Mouse (Mus musculus) v-Abl transformed pro-B cells (cell line): ENCODE measurements around the gene Lrp11.
"Not testable (repeated sequence)": the region's sequence is repeated elsewhere in the genome, so short reads cannot be mapped to it uniquely, and the experiment has no call there.

ENCODE experiments used
- in situ Hi-C, 2 experiments: fragments of 400-800 bp; cut with MboI; formaldehyde crosslinking; loops; one replicate each; pipeline ENCODE4 v1.15.1; 2025; ENCODE audit not compliant: unreplicated experiment in 2 of 2

Gene Lrp11

GRCm38 (mm10) chr10:7589592-7590233 is at the start of gene Lrp11:
Gene Lrp11, plus strand, starts transcription at chr10:7589800.
- in situ Hi-C loops, result no loop called here

- in situ Hi-C loops, result no loop called here
Observed at GRCm38 (mm10) chr10:7578002-7578401, 11.6 kb upstream of the Lrp11 start.

- in situ Hi-C loops, result no loop called here
Observed at GRCm38 (mm10) chr10:7581401-7581800, 8.2 kb upstream of the Lrp11 start.

DNA sequence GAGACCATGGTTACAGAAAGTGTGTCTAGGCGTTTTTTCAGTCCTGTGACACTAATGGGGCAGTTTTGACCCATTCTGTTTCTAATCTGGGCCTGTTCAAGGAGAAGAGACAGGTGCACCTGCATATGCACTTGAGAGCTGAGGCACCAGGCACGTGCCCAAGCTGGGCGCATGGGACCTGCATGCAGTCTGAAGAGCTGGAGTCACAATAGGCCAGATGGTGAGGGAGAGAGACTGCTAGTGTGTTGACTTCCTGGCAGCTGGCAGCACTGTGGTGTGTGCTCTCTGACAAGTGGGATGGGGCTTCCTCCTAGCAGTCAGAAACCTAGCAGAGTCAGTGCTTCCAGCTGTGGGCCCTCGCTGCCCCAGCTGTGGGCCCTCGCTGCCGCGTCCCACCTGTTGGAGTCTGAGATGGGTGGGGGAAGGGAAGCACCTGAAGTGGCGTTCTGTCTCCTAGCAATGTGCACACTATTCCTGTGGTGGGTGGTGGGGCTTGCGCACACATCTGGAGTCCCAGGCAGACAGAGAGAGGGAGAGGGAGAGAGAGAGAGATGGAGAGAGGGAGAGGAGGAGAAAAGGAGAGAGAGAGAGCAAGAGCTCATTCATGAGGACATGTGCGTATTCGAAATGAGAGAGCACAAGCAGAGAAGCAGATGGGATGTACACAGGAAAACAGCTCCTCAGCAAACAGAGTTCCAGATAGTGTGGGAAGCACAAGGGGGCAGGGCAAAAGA is 7.3 kb upstream of the Lrp11 start:
- in situ Hi-C loops, result no loop called here

- in situ Hi-C loops, result no loop called here
Observed at GRCm38 (mm10) chr10:7582891-7583557, 6.6 kb upstream of the Lrp11 start.

DNA sequence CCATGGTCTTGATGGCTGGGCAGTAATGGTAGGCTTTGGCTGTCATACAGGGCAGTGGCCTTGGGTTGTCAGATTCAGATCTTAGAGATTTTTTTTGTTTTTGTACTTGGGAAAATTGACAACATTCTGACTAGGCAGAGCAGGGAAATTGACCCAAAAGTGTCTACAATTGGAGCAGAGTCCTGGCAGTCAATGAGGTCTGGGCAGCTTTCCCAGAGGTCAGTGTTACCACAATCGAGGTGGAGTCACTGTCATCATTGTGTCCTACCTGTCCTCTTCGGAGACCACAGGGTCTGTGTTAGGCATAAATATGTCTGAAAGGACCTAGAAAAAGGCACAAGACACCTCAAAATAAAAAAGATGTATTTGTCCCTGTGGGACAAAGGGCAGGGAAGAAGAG is 2.8 kb upstream of the Lrp11 start:
- in situ Hi-C loops, result no loop called here

DNA sequence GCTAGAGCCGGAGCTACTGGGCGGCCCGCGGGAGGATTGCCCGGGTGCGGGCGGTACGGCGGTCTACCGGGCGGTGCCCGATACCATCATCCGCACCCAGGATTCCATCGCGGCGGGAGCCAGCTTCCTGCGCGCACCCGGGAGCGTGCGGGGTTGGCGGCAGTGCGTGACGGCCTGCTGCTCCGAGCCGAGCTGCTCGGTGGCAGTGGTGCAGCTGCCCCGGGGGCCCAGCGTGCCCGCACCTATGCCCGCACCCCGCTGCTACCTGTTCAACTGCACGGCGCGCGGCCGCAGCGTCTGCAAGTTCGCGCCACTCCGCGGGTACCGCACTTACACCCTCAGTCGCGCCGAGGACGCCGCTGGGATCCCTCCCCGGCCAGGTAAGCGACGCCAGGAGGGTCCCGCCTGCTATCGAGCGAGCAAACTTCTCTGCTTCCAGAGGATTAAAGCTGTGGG is 662 bp downstream of the Lrp11 start:
- in situ Hi-C loops, result no loop called here

DNA sequence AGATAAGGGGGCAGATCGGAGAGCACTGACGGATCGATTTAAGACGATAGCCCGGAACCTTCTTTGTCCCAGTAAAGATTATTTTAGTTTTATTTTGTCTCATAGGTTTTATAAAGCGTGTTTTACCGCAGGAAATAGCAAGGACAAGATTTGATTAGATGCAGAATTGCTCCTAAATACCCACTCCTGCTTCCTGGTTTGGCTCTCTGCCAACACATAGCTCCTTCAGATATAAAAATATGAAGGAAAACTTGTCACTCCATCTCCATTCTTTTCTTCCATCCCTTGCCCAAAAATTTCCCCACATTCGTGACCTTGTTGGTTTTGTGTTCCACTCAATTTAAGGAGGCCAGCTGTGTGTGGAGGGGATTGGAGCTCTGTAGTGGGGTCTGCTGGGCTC is 1.2 kb downstream of the Lrp11 start:
- in situ Hi-C loops, result no loop called here

DNA sequence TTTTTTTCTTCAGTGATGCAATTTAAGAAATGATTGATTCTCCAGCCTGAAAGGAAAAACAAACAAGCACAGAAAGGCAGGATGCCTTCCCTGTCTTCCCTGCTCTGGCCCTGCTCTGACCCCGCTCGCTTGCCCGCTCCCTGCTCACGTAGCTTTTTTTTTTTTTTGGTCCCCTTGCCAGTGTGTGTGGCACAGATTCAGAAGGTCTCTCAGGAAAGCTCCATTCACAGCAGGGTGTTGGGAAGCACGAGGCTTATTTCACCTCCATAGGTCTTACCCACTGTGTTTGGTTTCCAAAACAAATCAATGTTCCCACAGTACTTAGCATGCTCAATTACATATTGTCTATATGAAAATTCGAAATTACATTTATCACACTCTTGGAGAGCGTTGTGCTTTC is 5.2 kb downstream of the Lrp11 start:
- in situ Hi-C loops, result no loop called here

GRCm38 (mm10) chr10:7596251-7596650 is 6.7 kb downstream of the Lrp11 start:
- in situ Hi-C loops, result no loop called here

GRCm38 (mm10) chr10:7598177-7598576 is 8.6 kb downstream of the Lrp11 start:
- in situ Hi-C loops, result no loop called here

GRCm38 (mm10) chr10:7600647-7601046 is 11.0 kb downstream of the Lrp11 start:
- in situ Hi-C loops, result no loop called here

DNA sequence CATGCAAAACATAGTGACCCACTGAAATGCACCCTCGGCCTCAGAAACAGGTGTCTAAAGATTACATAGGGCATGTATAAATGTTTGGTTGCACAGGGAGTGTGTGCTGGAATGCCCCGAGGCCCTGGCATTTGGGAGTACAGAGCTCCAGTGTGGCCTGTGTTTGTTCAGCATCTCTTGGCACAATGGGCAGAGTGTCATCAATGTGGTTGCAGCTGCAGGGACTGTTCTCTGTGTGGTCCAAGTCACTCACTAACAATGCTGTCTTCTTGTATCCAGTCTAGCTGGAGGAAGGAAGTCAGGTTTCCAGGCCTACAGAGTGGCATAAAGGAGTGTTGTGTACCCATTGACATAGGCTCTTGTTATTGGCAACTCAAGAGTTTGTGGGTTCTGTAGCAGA is 15.6 kb downstream of the Lrp11 start:
- in situ Hi-C loops, result no loop called here

DNA sequence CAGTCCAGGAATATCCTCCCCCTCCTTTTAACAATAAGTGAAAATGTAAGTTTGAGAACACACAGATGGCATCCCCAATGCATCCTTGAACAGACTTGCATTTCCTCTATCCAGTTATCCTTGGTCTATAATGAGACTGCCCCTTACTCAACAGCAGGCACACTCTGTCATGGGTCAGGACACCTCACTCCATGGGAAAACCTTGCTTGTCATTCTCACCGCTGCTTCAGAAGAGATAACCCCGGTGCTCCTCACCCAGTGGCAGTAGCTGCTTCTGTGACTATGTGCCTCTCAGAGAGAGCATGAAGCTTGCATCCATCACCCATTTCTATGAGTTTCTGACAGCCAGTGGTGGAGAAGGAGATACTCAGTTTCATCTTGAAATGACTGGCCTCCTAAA is 16.8 kb downstream of the Lrp11 start:
- in situ Hi-C loops, result no loop called here

DNA sequence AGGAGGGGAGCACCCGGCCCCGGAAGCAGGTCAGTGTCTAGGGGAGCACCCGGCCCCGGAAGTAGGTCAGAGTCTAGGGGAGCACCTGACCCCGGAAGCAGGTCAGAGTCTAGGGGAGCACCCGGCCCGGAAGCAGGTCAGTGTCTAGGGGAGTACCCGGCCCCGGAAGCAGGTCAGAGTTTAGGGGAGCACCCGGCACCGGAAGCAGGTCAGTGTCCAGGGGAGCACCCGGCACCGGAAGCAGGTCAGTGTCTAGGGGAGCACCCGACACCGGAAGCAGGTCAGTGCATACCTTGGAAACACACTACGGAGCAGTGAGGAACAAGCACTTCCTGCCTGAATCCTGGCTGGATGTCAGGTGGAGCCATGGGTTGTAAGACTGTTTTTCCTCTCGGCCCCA is 19.0 kb downstream of the Lrp11 start:
- in situ Hi-C loops, result no loop called here

DNA sequence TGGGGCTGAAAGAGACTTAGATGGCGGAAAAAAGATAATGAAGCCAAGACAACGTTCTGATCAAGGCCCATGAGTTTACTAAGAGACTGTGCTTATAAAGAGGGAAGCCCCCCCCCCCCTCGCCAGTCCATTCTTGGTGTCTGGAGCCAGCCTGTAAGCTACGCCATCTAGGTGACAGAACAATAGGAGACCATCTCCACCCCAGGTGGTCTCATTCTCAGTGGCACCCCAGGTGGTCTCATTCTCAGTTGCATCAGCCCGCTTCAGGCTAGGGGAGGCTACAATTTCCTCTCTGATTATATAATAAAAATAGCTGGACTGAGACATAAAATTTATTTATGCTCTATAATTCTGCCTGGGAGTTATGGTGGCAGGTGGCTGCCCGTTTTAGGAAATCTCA is 22.0 kb downstream of the Lrp11 start:
- in situ Hi-C loops, result no loop called here

DNA sequence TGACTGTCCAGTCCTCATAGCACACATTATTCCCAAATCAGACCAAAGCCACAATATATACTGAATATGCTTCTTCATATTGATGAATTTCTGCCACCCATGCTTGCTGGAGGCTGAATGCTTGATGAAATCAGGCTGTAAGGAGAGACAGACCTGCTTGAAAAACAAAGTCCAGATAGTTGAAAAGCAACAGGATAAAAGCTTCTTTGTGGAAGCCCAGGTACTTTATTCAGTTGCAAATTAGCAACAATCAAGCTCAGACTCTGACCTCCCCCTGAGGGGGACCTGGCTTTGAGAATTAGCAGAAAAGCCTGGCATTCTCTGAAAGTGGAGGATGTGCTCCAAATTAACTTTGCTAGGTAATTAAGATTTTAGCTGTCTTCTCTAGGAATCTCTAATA is 22.6 kb downstream of the Lrp11 start:
- in situ Hi-C loops, result not testable (repeated sequence)

DNA sequence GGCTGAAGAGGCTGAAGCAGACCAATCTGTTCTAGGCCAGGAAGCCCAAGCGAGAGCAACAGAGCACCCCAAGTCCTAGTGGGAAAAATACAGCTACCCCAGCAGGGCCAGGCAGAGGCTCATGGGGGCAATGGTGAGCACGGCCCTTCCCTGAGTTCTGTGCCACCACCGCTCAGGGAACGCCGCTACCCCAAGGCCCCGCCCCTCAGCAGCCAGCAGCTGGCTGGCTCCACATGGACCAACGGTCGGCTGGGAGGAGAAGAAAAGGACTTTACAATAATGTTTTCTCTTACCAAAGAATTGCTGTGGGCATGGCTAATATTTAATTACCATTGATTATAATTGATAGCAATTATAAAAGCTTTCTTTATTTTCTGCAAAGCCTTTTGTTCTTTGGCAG is 25.2 kb downstream of the Lrp11 start:
- in situ Hi-C loops, result no loop called here

DNA sequence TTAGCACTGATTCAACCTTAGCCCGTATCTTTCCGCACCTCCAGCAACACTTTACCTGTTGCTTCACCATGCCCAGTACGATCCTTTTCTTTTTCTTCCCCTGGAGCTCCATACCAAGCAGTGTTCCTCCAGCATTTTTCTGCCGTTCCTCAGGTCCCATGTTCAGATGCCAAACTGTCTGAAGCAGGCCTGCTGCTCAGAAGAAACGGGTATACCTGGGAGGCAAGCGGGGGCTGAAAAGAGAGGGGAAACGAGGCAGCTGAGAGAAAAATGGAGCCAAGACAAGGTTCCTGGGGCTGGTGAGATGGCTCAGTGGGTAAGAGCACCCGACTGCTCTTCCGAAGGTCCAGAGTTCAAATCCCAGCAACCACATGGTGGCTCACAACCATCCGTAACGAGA is 27.5 kb downstream of the Lrp11 start:
- in situ Hi-C loops, result not testable (repeated sequence)

GRCm38 (mm10) chr10:7617556-7617955 is 28.0 kb downstream of the Lrp11 start:
- in situ Hi-C loops, result not testable (repeated sequence)

DNA sequence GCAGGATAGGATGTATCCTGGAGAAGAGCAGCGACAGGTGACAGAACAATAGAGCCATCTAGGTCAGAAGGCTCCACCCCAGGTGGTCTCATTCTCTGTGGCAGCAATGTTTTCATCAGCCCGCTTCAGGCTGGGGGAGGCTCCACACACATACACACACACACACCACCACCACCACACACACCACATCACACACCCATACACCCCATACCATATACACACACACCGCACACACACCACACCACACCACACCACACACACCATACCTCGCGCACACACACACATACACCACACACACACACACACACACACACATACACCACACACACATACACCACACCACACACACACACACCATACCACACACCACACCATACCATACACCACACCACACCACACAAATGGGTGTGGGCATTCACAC is 30.2 kb downstream of the Lrp11 start:
- in situ Hi-C loops, result no loop called here

DNA sequence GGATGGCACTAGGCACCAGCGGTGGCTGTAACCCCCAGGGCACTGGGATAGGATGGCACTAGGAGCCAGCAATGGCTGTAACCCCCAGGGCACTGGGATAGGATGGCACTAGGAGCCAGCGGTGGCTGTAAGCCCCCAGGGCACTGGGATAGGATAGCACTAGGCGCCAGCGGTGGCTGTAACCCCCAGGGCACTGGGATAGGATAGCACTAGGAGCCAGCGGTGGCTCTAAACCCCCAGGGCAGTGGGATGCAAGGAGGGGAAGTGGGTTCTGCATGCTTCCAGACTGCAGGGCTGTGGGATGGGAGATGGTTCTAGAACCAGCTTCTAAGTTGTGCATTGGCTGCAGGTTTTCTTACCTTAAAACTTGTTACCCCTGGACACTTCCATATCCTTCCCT is 31.1 kb downstream of the Lrp11 start:
- in situ Hi-C loops, result no loop called here
